Mouse (Mus musculus): ENCODE results near the gene Paqr7. TPM values are rescaled to one million over a fixed set of nuclear protein-coding genes. Genes with fewer than 3 reads are reported as not detected.

Paqr7 gene
- 2.7 and 3.1 TPM in 2 replicates for polyA plus RNA-seq (2016; fragmentation: Nextera tagmentation; extraction: Ambion mirVana)

DNA sequence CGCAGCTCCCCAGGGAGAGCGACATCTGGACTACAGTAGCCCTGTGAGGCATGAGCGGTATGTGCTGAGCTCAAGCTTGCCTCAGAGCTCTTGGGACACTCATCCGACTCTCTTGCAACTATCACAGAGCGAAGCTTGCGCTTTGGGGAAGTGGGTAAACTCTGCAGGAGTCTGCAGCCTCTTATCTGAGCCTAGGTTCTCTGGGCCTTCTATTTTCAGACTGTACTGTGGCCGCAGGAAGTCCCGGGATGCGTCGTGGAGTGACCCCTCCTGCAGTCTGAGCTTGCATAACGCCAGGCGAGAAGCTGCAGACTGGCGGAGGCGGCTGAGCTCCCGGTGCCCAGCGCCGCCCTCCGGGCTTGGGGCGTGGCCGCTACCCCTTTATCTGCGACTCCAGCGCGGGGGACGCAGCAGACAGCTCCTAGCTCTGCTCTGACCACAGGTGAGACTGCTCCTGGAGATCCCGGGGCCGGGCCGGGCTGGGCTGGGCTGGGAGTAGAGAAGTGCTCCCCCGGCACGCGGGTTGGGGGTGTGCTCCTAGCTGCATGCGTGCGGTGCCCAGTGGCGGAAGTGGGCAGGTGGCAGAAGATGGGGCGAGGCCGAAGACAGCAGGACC, at the start of gene Paqr7:
Gene Paqr7 (plus strand): TSS at position 103 of the 616 bp plus-strand sequence.
- Histone ChIP-seq H3K36me3 (replicated peaks) (no peaks in the 10 kb centered on the region), H3K27ac (peak within 1 kb of the TSS; percentile 80), H3K27me3 (ENCODE audit: poor library complexity, severe bottlenecking) (peaks cover 32% of the 10 kb centered on the region), H3K4me1 (peaks cover 33% of the 10 kb centered on the region), H3K4me3 (peak within 1 kb of the TSS; percentile 66), H3K9me3 (no peaks in the 10 kb centered on the region)
- 3% methylated on average over 35 of the region's 35 CpGs for WGBS
- peak; percentile 58 for DNase-seq (ENCODE audit: extremely low spot score, low spot score)

DNA sequence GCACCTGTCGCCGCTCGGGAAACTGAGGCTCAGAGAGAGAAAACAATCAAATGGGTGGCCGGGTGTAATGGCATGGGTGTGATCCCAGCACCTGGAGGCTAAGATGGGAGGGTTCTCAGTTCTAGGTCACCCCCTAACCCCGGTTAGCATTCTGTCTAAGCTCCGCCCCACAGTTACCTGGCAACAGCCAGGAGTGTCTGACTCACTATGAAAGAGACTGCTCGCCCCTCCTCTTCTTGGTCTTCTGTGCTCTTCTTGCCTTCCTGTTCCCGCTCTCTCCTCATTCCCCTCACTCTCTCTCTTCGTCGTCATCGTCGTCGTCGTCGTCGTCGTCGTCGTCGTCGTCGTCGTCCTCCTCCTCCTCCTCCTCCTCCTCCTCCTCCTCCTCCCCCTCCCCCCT, 48.5 kb upstream of the Paqr7 start:
- H3K4me1 ChIP-seq = peaks cover 50% of the 10 kb centered on the region
- 44% methylated on average over 23 of the region's 23 CpGs for WGBS
- H3K9me3 ChIP-seq = peaks cover 2% of the 10 kb centered on the region; the same call in 1 of the 2 replicates
- H3K27ac ChIP-seq = no peak overlapping the region
- DNase-seq (ENCODE audit: extremely low spot score, low spot score) = no peak
- no peak overlapping the region for H3K4me3 ChIP-seq
- H3K36me3 ChIP-seq (replicated peaks) = no peaks in the 10 kb centered on the region
- H3K27me3 ChIP-seq (ENCODE audit: poor library complexity, severe bottlenecking) = peaks cover 64% of the 10 kb centered on the region

DNA sequence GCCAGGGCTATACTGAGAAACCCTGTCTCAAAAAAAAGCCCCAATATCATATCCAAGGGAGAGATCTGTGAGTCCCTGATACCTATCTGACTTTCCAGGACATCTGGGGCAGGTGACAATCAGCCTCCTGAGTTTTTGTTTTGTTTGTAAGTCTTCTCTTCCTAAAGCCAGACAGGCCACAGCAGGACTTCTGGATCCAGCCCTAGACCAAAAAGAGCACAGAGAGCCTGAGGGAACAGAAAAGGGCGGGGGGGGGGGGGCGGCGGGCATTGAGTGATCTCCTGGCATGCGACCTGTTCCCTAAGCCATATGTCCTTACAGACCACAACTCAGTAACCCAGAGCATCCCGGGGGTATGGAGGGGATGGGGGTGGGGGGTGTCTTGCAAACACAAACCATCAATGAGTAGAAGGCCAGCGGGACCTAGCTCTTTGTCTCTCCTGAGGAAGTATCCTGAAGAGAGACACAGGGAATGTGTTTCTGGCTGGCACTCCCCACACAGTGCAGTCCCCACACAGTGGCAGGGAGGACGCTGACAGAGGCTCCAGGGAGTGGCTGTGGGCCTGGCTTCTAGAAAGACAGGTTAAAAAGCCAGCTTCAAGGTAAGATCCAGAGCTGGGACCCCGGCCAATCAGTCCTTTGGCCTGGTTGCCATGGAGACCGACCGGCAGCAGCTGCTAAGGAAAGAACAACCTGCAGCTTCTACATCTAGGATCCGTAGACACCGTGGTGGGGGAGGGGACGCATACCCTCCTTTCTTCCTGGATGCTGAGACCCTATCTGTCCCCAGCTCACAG, 46.7 kb upstream of the Paqr7 start:
- peak; percentile 71 for DNase-seq (ENCODE audit: extremely low spot score, low spot score)
- no peaks in the 10 kb centered on the region for H3K36me3 ChIP-seq (replicated peaks)
- H3K27ac ChIP-seq = peak overlapping the region; percentile 82
- peaks cover 81% of the 10 kb centered on the region for H3K27me3 ChIP-seq (ENCODE audit: poor library complexity, severe bottlenecking)
- 17% methylated on average over 13 of the region's 13 CpGs for WGBS
- H3K4me3 ChIP-seq = peak overlapping the region; percentile 38; the same call in 1 of the 2 replicates
- peaks cover 56% of the 10 kb centered on the region for H3K4me1 ChIP-seq
- no peaks in the 10 kb centered on the region for H3K9me3 ChIP-seq

DNA sequence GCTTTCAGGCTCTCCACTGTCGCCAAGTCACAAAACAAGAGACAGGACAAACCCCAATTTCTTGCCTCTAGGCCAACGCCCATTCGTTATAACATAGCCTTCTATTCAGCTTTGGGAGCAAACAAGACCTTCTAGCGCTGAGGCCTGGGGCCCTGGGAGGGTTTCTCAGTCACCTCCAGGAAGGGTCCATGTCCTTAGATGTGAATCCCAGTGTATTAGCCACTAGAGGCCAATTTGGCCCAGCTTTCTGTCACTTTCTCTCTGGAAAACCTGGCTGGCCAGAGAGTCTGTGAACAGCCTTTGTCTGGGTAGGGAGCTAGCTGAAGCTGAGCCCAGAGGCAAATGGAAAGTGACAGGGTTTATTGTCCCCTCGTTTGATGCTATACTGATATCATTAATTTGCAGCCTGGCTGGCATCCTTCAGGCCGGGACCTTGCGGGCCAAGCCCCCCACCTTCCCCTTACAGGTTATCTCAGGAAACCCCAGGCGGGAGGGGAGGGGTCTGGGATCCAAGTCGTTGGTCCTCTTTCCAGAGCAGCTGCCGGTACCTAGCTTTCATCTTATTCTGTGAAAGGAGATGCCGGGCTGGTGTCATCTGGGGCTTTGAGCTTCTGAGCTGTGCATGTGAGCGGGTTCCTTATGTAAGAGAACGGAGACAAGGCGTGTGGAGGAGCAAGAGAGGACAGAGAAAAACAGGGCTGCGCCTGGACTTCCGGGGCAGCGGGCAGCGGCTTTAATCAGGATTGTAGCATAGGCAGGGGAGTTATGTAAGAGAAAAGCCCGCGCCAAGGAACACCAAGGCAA, 45.9 kb upstream of the Paqr7 start:
- Histone ChIP-seq H3K36me3 (replicated peaks) (no peaks in the 10 kb centered on the region), H3K27ac (peak overlapping the region; percentile 82), H3K27me3 (ENCODE audit: poor library complexity, severe bottlenecking) (peaks cover 89% of the 10 kb centered on the region), H3K4me1 (peaks cover 63% of the 10 kb centered on the region), H3K9me3 (no peaks in the 10 kb centered on the region), H3K4me3 (peak overlapping the region; percentile 38)
- peak; percentile 38 for DNase-seq (ENCODE audit: extremely low spot score, low spot score)
- WGBS = 14% methylated on average over 20 of the region's 20 CpGs

DNA sequence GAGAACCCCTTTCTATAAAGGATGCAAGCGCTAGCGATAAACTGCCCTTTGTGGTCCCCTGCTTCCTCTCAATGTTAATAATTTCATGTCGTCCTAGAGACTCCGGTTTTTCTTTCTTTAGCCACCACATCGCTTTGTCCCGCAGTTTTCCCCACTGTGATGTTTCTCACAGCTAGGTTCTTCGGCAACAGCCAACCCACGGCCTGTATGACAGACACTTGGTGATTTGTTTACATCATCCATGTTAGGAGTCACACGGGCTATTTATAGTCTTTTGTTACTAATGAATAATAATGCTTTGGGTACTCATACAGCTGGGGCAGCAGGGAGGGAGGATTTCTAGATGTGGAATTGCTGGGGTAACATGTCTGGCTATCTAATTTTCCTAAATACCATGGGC, 45.0 kb upstream of the Paqr7 start:
- Histone ChIP-seq H3K4me3 (no peak overlapping the region), H3K36me3 (replicated peaks) (no peaks in the 10 kb centered on the region), H3K27me3 (ENCODE audit: poor library complexity, severe bottlenecking) (peaks cover 85% of the 10 kb centered on the region), H3K9me3 (no peaks in the 10 kb centered on the region), H3K27ac (peak overlapping the region; percentile 82; the same call in 1 of the 2 replicates), H3K4me1 (peaks cover 54% of the 10 kb centered on the region)
- DNase-seq (ENCODE audit: extremely low spot score, low spot score) = no peak
- 74% methylated on average over 9 of the region's 9 CpGs for WGBS

DNA sequence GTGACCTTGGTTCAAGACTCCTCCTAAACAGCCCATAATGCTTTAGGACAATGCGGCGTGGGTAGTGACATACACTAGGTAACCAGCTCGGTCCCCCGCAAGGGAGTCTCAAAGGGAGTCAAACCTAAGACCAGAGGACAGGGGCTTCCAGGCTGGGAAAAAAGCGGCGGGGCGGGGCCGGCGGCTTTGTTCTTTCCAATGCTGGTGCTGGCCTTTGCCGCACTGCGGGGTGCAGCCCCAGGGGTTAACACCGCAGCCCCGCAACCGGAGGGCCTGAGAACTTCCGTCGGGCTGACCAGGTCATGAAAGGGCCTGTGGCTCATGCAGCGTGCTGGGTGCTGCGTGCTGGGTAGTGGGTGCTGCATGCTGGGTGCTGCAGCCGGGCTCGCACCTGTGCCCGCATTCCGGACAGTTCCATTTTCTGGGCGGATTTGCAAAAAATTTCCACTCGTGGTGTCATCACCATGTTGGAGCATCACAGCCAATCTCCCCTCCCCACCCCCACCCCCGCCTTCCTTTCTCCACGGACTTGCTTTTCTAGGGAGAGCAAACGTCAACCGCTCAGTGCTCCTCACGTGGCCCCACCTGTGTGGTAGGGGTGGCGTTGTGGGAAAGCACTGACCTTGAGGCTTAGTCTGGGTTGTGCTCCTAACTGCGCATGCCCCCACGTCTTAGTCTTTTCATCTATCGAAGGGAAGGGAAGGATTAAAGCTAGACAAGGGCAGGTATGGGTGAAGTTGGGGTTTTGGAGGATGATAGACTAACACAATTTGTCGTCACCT, 42.7 kb upstream of the Paqr7 start:
- Histone ChIP-seq H3K4me3 (peak overlapping the region; percentile 36), H3K27me3 (ENCODE audit: poor library complexity, severe bottlenecking) (peaks cover 67% of the 10 kb centered on the region)

DNA sequence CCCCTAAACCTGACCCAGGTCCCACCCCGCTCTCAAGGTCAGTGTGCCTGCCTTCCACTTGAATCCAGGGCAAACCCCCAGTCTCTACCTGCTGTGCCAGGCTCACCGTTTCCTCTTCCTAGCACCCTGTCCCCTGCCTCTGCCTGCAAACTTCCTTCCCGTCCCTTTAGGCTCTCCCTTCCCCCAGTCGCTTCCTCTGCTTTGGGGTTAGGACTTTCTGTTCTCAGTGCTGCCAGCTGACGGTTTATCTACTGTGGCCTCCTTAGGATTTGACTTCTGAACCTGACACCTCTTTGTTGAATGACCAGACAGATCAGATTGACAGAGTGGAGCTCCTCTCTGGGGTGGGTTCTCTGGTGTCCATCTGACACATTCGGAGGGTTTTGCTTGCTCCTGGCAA, 41.2 kb upstream of the Paqr7 start:
- Histone ChIP-seq H3K36me3 (replicated peaks) (no peaks in the 10 kb centered on the region), H3K4me1 (peaks cover 37% of the 10 kb centered on the region), H3K9me3 (no peaks in the 10 kb centered on the region), H3K4me3 (no peak overlapping the region), H3K27me3 (ENCODE audit: poor library complexity, severe bottlenecking) (peaks cover 57% of the 10 kb centered on the region), H3K27ac (no peak overlapping the region)
- WGBS = 53% methylated on average over 6 of the region's 6 CpGs
- no peak for DNase-seq (ENCODE audit: extremely low spot score, low spot score)

More for the DNA sequence above, 42.7 kb upstream of the Paqr7 start:
- Histone ChIP-seq H3K36me3 (replicated peaks) (no peaks in the 10 kb centered on the region), H3K27ac (peak overlapping the region; percentile 65), H3K4me1 (peaks cover 49% of the 10 kb centered on the region), H3K9me3 (no peaks in the 10 kb centered on the region)
- DNase-seq (ENCODE audit: extremely low spot score, low spot score) = no peak
- 23% methylated on average over 34 of the region's 34 CpGs for WGBS

DNA sequence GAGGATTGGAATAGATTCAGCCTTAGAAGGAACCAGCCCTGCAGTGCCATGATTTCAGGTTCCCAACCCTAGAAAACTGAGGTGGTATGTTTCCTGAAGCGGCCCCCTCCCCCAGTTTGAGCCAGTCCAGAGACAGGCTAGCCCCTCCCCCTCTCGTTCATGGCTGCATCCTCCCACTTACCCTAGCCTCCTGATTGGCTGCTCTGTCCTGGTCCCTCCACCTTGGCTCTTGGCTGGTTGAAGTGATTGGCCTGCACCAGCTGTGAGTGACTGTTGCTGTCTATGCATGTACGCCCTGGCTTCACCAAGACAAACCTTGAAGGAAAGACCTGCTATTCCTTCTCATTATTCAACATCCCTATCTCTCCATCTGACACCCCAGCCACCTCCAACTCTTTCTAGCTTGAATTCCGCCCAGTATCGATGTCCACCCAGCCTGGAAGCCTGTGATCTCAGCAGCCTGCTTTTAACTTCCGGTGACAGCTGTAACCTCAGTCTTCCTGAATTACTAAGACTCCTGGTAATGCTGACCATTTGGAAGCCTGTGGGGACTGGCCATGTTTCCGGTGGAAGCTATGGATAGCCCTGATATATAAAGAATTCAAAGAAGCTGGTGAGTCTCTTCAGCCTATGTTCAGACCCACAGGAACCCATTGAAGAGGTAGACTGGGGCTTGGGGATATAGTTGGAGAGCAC, 39.2 kb upstream of the Paqr7 start:
- Histone ChIP-seq H3K4me3 (no peak overlapping the region), H3K4me1 (peaks cover 24% of the 10 kb centered on the region), H3K36me3 (replicated peaks) (no peaks in the 10 kb centered on the region), H3K27ac (no peak overlapping the region), H3K27me3 (ENCODE audit: poor library complexity, severe bottlenecking) (peaks cover 37% of the 10 kb centered on the region), H3K9me3 (no peaks in the 10 kb centered on the region)
- no peak for DNase-seq (ENCODE audit: extremely low spot score, low spot score)
- 59% methylated on average over 7 of the region's 7 CpGs for whole genome bisulfite sequencing

DNA sequence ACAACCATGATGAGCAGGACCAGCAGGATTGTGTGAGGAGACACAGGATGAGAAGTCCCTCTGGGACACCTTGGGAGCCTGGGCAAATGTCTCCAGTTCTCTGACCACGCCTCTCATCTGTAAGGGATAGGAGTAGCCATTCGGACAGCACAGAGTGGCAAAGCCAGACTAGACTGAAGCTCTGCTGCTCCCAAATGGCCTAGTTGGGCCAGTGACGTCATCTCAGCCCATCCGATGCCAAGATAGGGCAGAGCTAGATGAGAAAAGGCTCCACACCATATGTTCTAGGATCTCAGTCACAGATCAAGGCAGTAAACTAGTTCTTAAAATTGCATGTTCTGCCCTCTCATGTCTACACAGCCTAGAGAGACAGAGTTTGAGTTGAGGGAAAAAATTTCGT, 37.6 kb upstream of the Paqr7 start:
- no peak for DNase-seq (ENCODE audit: extremely low spot score, low spot score)
- 86% methylated on average over 5 of the region's 5 CpGs for WGBS
- no peaks in the 10 kb centered on the region for H3K9me3 ChIP-seq
- H3K36me3 ChIP-seq (replicated peaks) = no peaks in the 10 kb centered on the region
- H3K4me1 ChIP-seq = peaks cover 17% of the 10 kb centered on the region
- no peak overlapping the region for H3K4me3 ChIP-seq
- H3K27me3 ChIP-seq (ENCODE audit: poor library complexity, severe bottlenecking) = peaks cover 22% of the 10 kb centered on the region
- no peak overlapping the region for H3K27ac ChIP-seq

DNA sequence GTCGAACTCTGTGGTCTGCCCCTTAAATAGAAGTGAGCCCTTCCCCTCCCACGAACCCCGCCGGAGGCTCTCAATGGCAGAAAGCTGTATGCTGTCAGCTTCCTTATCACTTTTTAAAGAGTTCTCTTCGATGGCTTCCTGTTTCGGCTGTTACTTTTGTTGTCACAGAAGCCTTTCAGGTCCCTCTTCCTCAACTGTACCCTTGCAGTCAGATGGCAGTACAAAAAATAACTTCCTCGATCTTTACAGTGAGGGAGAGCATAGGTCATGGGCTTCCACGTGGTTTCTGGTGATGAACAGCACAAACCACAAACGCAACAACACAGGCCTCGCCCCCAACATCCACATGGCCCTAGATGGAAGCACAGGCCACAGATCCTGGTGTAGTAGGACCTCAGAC, 36.2 kb upstream of the Paqr7 start:
- Histone ChIP-seq H3K4me3 (no peak overlapping the region), H3K4me1 (peaks cover 8% of the 10 kb centered on the region), H3K36me3 (replicated peaks) (no peaks in the 10 kb centered on the region), H3K27me3 (ENCODE audit: poor library complexity, severe bottlenecking) (peaks cover 8% of the 10 kb centered on the region), H3K9me3 (no peaks in the 10 kb centered on the region), H3K27ac (no peak overlapping the region)
- DNase-seq (ENCODE audit: extremely low spot score, low spot score) = no peak
- WGBS = 87% methylated on average over 10 of the region's 10 CpGs

DNA sequence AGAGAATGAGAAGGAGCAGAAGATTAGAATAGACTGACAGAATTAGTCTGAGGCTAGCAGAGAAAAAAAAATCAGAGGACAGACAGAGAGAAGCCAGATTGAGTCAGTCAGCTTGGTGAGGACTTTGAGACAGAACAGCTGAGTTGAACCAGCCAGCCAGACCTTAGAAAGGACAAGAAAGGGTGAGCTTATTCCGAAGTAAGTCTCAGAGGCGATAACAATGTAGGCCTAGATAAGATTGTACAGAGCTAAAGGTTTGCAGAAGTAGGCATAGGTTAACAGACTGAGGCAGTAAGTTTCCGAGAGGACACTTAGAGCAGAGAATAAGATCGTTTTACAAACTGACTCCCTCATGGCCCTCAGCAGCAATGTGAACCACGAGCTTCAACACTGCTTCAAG, 35.2 kb upstream of the Paqr7 start:
- Histone ChIP-seq H3K27ac (no peak overlapping the region), H3K9me3 (no peaks in the 10 kb centered on the region), H3K4me3 (no peak overlapping the region), H3K27me3 (ENCODE audit: poor library complexity, severe bottlenecking) (peaks cover 10% of the 10 kb centered on the region), H3K4me1 (peaks cover 15% of the 10 kb centered on the region), H3K36me3 (replicated peaks) (no peaks in the 10 kb centered on the region)
- DNase-seq (ENCODE audit: extremely low spot score, low spot score) = no peak
- 84% methylated on average over 5 of the region's 5 CpGs for WGBS

DNA sequence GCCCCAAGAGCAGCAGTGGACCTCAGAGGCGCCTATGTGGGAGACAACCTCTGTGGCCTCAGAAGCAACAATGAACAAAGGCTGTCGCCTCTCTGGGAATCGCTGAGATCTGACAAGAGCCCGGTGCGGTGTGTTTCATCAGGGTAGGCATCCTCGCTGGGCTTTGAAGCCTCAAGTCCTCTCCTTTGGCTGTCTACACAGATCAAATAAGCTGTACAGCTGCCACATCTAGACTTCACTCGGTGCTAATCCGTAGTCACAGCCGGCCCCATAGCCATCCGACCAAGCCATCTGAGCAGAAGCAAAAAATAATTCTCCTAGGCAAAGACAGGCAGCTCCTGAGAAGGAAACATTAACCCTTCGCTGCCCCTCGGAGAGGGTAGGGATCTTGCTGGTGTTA, 30.7 kb upstream of the Paqr7 start:
- Histone ChIP-seq H3K9me3 (no peaks in the 10 kb centered on the region), H3K36me3 (replicated peaks) (peaks cover 6% of the 10 kb centered on the region), H3K4me1 (peaks cover 46% of the 10 kb centered on the region), H3K27me3 (ENCODE audit: poor library complexity, severe bottlenecking) (peaks cover 18% of the 10 kb centered on the region), H3K4me3 (no peak overlapping the region), H3K27ac (peak overlapping the region; percentile 58)
- WGBS = 48% methylated on average over 12 of the region's 12 CpGs
- DNase-seq (ENCODE audit: extremely low spot score, low spot score) = no peak

All from forebrain, embryonic 10.5 days (tissue).